Mouse (Mus musculus) cerebellum, postnatal 4 days (tissue): ENCODE results near the gene Iffo1.

Experiments
- DNase-seq, 2 experiments: peaks; one replicate each; pipeline ENCODE4 v3.0.0; 2022; ENCODE audit warnings: low spot score in 2 of 2, mixed read lengths in 1 of 2

Gene Iffo1

GRCm38 (mm10) chr6:125192016-125192714 lies 47.1 kb downstream of the Iffo1 start:
- peak; percentile 70 to 89 for DNase-seq

- no peak for DNase-seq
Observed at GRCm38 (mm10) chr6:125192841-125193240, 47.8 kb downstream of the Iffo1 start.

- DNase-seq, result no peak
Observed at GRCm38 (mm10) chr6:125193390-125193789, 48.3 kb downstream of the Iffo1 start.

DNA sequence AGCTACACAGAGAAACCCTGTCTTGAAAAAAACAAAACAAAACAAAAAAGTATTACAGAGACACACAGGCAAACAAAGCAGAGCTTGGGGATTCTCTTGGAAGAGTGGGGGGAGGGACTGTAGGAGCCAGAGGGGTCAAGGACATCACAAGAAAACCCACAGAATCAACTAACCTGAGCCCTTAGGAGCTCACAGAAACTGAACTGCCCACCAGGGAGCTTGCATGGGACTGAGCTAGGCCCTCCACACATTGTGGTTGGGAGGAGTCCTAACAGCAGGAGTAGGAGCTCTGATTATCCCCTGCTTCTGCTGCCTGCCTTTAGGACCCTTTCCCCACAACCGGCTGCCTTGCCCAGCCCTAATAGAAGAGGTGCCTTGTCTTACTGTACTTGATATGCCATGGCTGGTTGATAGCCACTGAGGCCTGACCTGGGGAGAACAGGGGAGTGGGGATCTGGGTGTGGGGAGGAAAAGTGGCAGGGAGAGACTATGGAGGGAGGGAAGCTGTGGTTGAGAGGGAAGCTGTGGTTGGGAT lies 50.6 kb downstream of the Iffo1 start:
- DNase-seq, result no peak

- DNase-seq, result no peak
Observed at GRCm38 (mm10) chr6:125196301-125196700, 51.3 kb downstream of the Iffo1 start.

GRCm38 (mm10) chr6:125197166-125197565 lies 52.1 kb downstream of the Iffo1 start:
- no peak for DNase-seq

- no peak for DNase-seq
Observed at GRCm38 (mm10) chr6:125210436-125210835, 65.4 kb downstream of the Iffo1 start.
